Mouse (Mus musculus) lung, adult 10 weeks (tissue): Measurements from ENCODE around the gene Fndc10. TPM values are rescaled to one million over a fixed set of nuclear protein-coding genes. Genes with fewer than 3 reads are reported as not detected.

Source experiments
- polyA plus RNA-seq: library from polyadenylated mRNA; stranded (reverse); fragments of 350-450 nt; fragmentation: Illumina TruSeq; extraction: RNeasy Lipid Tissue Mini Kit (QIAGEN cat#74804); gene quantifications from one replicate; pipeline ENCODE4 v1.2.3, GENCODE M21; 2014; ENCODE audit warnings: low read depth, low replicate concordance; ENCODE audit not compliant: insufficient read depth

Fndc10 gene
- 2.8 TPM for polyA plus RNA-seq

GRCm38 (mm10) chr4:155694111-155694481, at the start of gene Fndc10:
Gene Fndc10, plus strand, starts transcription at chr4:155694342.

GRCm38 (mm10) chr4:155645308-155645707, 48.8 kb upstream of the Fndc10 start, which contains the start of gene Gm10563:
Gene Gm10563, minus strand, starts transcription at chr4:155645408.

GRCm38 (mm10) chr4:155653086-155653450, 41.1 kb upstream of the Fndc10 start, which contains the start of gene Mmp23:
Gene Mmp23, minus strand, starts transcription at chr4:155653384.

GRCm38 (mm10) chr4:155668689-155669597, 25.2 kb upstream of the Fndc10 start, which contains the start of gene Mib2:
Gene Mib2, minus strand, starts transcription at chr4:155669198.

GRCm38 (mm10) chr4:155704721-155705591, 10.8 kb downstream of the Fndc10 start, which contains the start of gene Ssu72:
Gene Ssu72, plus strand, starts transcription at chr4:155704800.

GRCm38 (mm10) chr4:155734350-155734941, 40.3 kb downstream of the Fndc10 start, which contains the start of gene Tmem240:
Gene Tmem240, plus strand, starts transcription at chr4:155734800.

Other genes with a start within 250 kb of the Fndc10 start
- gene Tmem52, start 225.2 kb upstream of the Fndc10 start, polyA plus RNA-seq = 1.1 TPM
- gene Gnb1, start 203.0 kb upstream of the Fndc10 start, polyA plus RNA-seq = 229 TPM
- gene Nadk, start 132.0 kb upstream of the Fndc10 start, polyA plus RNA-seq = 65.4 TPM
- 2.7 TPM for gene Slc35e2, start 92.9 kb upstream of the Fndc10 start, polyA plus RNA-seq
- 47.0 TPM for gene Cdk11b, start 69.5 kb upstream of the Fndc10 start, polyA plus RNA-seq
- not detected for gene Gm10563, start 48.9 kb upstream of the Fndc10 start, polyA plus RNA-seq
- 18.4 TPM for gene Mmp23, start 41.0 kb upstream of the Fndc10 start, polyA plus RNA-seq
- 23.8 TPM for gene Mib2, start 25.1 kb upstream of the Fndc10 start, polyA plus RNA-seq
- 76.0 TPM for gene Ssu72, start 10.5 kb downstream of the Fndc10 start, polyA plus RNA-seq
- gene Tmem240, start 40.5 kb downstream of the Fndc10 start, polyA plus RNA-seq = 0.40 TPM
- gene Atad3a, start 66.8 kb downstream of the Fndc10 start, polyA plus RNA-seq = 17.7 TPM
- 3.0 TPM for gene Vwa1, start 80.4 kb downstream of the Fndc10 start, polyA plus RNA-seq
- 0.29 TPM for gene Tmem88b, start 91.5 kb downstream of the Fndc10 start, polyA plus RNA-seq
- gene Ankrd65, start 96.1 kb downstream of the Fndc10 start, polyA plus RNA-seq = 3.2 TPM
- gene Mrpl20, start 108.5 kb downstream of the Fndc10 start, polyA plus RNA-seq = 112 TPM
- 51.7 TPM for gene Ccnl2, start 118.1 kb downstream of the Fndc10 start, polyA plus RNA-seq
- 106 TPM for gene Aurkaip1, start 136.9 kb downstream of the Fndc10 start, polyA plus RNA-seq
- 188 TPM for gene Mxra8, start 145.3 kb downstream of the Fndc10 start, polyA plus RNA-seq
- 25.1 TPM for gene Dvl1, start 153.1 kb downstream of the Fndc10 start, polyA plus RNA-seq
- gene Tas1r3, start 169.0 kb downstream of the Fndc10 start, polyA plus RNA-seq = 0.19 TPM
- gene Cptp, start 175.1 kb downstream of the Fndc10 start, polyA plus RNA-seq = 6.7 TPM
- 18.8 TPM for gene Ints11, start 175.2 kb downstream of the Fndc10 start, polyA plus RNA-seq
- 13.1 TPM for gene Pusl1, start 197.4 kb downstream of the Fndc10 start, polyA plus RNA-seq
- gene Acap3, start 197.5 kb downstream of the Fndc10 start, polyA plus RNA-seq = 6.0 TPM
- 45.9 TPM for gene Ube2j2, start 249.5 kb downstream of the Fndc10 start, polyA plus RNA-seq